Mouse (Mus musculus) hematopoietic multipotent progenitor cell, adult 10-12 weeks (in vitro differentiated cells): ENCODE data around the gene Rbsn. TPM values are rescaled to one million over a fixed set of nuclear protein-coding genes. Genes with fewer than 3 reads are reported as not detected.

Source experiments
- polyA plus RNA-seq: library from polyadenylated mRNA; stranded (reverse); fragments of >175 nt; gene quantifications from 2 replicates; pipeline ENCODE4 v1.2.3, GENCODE M21; 2012; ENCODE audit warnings: low replicate concordance

Gene Rbsn
- polyA plus RNA-seq = 5.4 and 5.9 TPM in 2 replicates

GRCm38 (mm10) chr6:92214773-92215449 is at the start of gene Rbsn:
Gene Rbsn, minus strand, starts transcription at chr6:92214925.

DNA sequence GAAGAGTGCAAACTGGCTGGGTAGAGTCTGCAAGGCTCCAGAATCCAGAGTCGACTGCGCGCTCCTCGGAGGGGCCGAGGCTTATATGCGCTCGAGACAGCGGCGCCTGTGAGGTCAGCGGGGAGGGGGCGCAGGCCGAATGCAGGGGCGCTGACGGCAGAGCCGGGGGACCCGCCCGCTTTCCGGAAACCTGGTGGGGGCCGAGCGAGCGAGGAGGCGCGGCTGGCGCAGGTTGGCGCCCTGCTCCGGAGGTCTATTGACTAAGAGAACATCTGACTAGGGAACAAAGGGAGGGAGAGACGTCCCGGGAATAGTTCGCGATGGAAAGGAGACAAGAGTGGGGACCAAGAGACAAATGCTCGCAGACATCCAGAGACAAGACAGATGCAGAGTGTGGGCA is 29.9 kb upstream of the Rbsn start, which contains the start of gene Trh:
TSS of gene Trh (minus strand) at position 60 of the 400 bp plus-strand sequence.

DNA sequence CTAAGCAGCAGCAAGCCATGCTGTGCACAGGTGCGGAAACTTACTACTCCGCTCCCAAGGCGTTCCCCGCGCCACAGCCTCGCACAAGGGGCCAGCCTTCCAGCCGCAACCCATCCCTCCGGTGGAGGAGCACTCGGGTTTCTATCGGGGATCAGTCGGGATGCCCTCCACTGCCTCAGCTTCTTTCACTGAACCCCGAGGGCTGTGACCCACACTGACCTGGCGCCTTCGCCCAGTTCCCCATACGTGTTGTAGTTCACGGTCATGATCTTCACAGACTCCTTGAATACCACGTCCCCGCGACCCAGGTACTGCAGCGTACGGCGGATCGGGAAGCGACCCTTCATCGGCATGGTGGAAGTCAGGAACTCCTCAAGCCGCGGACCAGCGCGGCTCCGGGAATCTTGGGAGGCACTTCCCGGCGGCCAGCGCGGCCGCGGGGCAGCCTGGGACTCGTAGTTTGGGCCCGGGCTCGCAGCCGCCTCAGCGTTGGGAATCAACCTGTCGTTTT is 31.0 kb downstream of the Rbsn start, which contains the start of gene Mrps25:
TSS of gene Mrps25 (minus strand) at position 413 of the 511 bp plus-strand sequence.

Other genes starting within 250 kb of the Rbsn start
- gene Fgd5, start 236.0 kb downstream of the Rbsn start, polyA plus RNA-seq = 0.20 and 1.1 TPM in 2 replicates
- 7.2 and 11.1 TPM in 2 replicates for gene Nr2c2, start 123.5 kb downstream of the Rbsn start, polyA plus RNA-seq
- gene Mrps25, start 30.9 kb downstream of the Rbsn start, polyA plus RNA-seq = 0.38 and 6.9 TPM in 2 replicates
- not detected in 2 replicates for gene Trh, start 29.7 kb upstream of the Rbsn start, polyA plus RNA-seq